Mouse (Mus musculus) frontal cortex, postnatal 25 days (tissue): ENCODE measurements at regions not wholly inside any gene's neighbourhood (a gene's known extent, or its start where the extent isn't known, plus 50 kb on each side); places are given as distances from the start of the nearest gene placed in this dataset.
"Not testable (repeated sequence)": the region's sequence is repeated elsewhere in the genome, so short reads cannot be mapped to it uniquely, and the experiment has no call there.

Experiments used
- DNase-seq, 2 experiments: peaks; one replicate each; pipeline ENCODE4 v3.0.0; 2022; ENCODE audit warnings: low spot score in 2 of 2

DNA sequence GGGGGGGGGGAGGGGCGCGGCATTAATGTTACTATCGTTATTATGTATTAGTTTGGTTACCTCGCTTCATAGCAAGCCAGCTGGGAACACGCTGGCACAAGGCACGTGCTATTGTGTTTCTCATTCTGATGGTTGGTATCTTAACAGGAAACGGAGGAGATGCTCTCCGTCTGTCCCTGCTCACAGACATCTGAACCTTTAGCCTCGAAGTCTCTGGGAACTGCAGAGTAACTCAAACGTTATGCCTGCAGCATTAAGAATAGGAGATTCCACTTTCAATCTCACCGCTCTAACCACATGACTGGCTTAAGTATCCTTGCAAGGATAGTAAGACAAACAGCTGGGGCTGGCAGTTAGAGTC, 80.0 kb downstream of the Nfkbiz start:
- DNase-seq: no peak

DNA sequence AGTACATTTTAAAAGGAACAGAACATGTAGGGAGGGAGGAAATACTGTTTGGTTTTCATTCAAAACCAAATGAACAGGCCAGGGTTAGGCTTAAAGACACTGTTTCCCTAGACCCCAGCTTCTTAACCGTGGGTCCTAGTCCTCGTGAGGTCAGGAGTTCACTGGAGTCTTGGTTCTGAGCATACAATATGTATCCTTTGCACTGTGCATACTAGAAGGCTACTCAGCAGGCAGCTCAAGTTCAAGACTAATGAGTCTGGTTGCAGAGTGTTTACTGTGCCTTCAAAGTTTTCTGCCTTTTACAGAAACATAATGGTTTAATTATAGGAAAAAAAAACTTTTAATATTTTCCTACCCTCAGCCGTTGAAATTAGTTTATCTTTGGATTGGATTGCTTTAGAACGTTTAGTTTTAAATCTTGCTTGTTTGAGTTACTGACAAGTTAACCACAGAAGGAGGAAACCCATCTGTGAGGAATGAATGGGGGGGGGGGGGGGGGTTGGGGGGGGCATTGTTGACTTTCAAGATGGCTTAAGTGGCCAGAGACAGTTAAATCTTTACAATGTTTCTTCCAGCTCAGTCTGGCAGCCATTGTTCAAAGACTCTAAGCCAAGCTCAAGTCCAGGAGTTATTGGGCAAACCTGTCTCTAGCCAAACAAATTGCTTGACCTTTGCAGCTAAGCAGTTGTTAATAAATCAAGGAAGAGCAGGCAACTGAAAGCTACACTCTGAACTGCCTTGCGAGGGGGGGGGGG, 80.6 kb downstream of the Nfkbiz start:
- no peak for DNase-seq

DNA sequence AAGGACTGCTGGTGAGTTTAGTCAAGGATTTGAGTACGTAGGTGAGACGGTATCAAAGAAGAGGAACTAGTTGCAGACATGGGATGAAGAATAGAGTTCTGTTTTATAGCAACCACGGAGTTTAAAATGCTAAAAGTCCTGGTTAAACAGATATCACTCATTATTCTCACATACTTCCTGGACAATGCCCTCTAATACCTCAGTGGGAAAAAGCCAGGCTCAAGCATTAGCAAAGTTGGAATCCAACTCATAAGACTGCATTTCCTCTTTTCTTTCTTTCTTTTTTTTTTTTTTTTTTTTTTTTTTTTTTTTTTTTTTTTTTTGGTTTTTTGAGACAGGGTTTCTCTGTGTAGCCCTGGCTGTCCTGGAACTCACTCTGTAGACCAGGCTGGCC, 81.3 kb downstream of the Nfkbiz start:
- DNase-seq: not testable (repeated sequence)

DNA sequence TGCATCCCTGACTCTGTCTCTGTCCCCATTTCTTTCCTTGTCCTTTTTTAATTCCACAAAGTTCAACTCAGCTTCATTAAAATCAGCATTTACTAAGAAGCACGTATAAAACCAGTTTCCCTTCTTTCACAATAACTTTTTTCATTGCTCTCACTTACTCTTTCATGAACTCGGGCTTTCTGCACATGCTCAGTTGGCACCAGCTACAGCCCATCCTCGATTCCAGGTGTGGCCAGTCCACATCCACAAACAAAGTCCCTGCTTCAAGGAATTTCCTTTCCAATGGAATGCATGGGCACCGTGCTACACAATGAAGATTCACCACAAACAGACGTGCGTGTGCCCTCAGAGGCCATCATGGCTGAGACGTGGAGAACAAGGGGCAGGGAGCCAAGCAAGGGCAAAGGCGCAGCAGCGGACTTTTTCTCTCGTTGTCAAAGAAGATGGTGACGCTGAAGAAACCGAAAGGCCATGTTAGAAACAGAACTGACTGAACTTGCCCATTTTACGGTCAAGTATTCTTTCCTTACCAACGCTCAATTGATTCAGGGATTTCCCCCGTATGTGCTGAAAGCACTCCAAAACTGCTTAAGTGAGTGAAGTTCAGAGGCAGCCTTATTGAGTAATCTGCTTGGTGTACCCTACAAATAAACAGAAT, 81.8 kb downstream of the Nfkbiz start:
- DNase-seq: no peak

DNA sequence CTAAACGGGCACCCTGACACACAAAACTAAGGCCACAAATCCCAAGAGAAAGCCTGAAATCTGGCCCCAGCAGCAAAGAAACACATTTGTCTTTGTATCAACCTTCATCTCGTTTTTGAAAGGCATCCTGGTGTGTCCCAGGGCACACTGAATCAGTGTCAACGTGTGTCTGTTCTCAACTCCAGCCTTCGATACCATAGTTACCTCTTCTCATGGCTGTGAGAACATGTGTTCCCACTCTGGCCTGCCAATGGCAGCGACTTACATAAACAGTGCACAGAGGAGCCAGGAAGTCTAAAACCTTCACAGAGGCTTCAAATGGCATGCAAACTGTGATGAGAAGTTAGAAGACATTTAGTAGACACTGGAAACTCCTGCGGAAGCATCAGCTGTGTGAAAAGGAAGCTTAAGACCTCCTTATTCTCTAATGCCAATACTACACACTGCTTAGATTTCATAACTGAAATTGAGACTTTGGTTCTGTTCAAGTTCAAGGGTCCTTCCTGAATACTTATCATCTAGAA, 83.3 kb downstream of the Nfkbiz start:
- no peak for DNase-seq

DNA sequence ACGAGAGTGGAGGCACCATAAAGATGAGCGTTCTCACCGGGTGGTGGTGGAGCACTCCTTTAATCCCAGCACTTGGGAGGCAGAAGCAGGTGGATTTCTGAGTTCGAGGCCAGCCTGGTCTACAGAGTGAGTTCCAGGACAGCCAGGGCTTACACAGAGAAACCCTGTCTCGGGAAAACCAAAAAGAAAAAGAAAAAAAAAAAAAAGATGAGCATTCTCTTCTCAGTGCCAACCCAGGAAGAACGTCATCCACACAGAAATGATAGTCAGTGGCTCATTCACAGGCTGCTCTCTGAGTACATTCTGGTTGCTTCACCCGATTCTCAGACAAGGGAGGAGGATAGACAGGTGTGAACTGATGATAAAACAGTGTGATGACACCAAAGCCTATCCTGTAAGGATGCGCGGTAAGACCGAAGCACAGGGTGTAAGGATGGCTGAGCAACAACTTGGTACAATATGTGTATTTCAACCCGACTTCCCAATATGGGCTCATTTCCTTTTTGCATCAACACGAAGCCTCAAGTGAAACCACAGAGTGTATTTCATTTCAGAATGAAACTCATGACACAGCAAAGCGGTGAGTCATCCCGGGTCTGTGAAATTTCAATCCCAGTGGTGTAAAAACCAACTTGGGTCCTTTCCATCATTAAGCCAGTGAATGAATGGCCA, 84.5 kb downstream of the Nfkbiz start:
- no peak for DNase-seq

DNA sequence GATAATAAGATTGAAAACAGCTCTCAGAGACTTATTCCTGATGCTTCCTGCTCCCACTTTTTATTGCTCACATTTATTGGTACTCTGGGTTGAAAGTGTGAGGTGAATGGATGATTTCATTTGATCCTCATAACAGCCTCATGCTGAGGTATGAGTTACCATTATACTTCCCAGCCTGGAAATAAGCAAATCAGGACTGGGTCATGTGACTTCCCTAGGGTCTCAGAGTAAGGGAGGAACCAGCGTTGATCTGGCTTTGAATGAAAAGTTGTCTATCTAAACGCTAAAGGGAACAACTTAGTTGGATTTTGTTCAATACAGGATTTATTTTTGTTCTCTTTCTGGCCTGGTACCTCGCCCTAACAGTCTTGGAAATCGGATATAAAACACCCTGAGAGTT, 85.3 kb downstream of the Nfkbiz start:
- no peak for DNase-seq

DNA sequence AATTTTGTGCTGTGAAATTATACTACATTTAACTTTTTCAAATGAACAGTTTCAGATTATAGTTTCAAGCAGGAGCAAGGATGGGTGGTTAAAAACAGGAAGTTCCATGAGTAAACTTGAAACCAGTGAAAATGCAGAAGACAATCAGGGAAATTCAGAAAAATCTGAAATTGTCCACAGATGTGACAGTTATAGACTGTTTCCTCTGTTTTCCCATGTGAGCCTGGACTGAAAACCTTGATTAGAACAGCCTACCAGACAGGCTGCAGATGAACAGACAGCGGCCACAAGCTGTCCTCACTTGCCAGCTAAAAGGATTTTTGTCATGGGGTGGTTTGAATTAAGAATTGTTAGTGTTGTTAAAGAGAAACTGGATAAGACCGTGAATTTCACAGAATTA, 91.4 kb downstream of the Nfkbiz start:
- no peak for DNase-seq

DNA sequence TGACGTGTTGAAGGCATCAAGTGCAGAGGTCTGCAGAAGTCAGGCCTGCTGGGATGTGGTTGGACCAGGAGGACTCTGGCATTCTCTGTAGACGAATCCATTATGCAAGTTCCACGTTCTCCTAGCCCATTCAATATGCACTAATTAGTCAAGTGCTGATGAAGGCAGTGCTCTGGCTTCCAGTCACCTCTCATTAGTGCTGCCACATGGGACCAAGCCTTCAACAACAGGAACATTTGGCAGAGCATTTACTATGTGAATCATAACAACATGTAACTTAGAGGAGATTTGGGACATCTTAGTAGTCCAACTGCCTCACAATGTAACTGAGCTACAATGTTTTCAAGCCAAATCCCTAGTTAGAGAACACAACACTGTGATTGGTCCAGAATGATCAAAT, 92.5 kb downstream of the Nfkbiz start:
- no peak for DNase-seq

DNA sequence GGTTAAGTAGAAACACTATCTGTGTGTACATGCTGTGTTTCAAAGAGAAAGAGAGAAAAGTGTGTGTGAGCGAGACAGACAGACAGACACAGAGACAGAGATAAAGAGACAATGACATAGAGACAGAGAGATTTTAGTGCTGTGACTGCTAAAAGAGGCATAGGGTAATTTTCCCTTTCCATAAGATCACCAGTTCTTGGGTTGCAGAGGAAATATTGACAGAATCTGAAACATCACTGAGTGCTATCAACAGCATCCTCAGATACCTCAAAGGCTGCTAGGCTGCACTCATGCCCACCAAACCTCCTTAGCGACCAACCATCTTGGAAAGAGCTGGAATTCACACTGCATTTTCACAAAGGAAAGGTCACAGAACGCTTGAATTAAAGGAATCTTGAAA, 93.6 kb downstream of the Nfkbiz start:
- no peak for DNase-seq

DNA sequence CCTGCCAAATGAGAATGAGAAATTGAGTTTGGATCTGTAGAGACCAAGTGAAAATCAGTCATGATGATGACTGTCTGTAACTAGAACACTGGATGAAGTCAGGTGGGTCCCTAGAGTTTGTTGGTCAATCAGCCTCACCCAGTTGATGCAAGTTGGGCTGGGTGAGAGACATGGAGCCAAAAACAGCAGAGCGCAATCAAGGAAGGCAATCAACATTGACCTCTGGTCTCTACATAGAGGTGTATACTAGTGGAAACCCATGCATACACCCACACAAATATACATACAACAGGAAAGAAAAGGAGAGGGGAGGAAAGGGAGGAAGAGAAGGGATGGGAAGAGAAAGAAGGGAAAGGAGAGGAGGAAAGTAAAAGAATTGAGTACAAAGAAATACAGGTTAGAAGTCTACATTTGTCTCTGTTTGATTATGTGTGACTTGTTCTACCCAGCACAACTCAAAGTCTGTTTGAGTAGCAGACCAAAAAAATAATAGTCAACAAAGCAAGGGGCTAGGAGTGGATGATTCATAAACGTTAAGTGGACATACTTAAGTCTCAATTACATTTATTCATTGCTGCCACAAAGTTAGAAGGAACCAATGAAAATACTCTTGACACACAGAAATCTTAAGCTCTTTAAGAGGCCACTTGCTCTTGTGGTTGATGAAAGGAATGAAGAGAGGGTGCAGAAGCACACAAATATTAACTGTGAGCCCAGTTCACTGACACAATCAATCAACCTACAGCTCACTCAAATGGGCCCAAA, 97.4 kb downstream of the Nfkbiz start:
- DNase-seq: no peak

DNA sequence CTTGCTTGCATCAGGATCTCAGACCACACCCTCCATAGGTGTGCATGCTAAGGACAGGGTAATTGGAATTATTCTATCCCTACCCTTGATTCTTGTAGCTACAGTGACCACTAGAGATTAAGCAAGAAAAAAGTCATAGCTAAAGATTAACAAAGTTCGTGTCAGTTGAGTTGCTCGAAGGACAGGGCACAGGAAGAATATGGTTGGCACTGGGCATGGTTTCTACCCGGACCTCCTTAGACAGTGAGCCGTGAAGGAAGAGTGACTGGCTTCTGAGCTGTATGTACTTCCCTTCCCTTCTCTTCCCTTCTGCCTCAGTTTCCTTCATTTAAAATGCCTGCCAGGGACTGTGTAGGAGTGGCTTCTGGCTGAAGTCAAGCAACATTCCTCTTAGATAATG, 100.0 kb downstream of the Nfkbiz start:
- DNase-seq: no peak

DNA sequence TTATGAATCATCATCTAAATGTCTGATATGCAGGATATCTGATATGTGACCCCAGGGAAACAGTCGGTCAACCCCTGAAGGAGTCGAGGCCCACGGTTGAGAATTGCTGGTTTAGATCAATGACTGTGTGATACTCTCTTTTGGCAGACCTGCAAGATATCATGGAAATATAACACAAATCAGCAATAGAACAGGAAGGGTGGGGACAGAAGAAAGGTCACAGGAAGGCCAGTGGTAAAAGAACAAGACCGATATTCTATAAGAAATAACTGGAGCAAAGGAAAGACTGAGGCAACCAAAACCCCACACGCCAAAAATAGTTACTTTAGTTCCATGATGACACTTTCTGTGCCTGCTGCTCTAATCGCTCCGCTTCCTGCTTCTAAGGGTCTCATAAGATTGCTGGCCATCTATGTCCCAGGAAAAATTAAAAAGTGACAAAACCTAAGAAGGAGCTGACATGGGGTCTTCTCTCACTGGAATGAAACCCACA, 103.2 kb downstream of the Nfkbiz start:
- no peak for DNase-seq

DNA sequence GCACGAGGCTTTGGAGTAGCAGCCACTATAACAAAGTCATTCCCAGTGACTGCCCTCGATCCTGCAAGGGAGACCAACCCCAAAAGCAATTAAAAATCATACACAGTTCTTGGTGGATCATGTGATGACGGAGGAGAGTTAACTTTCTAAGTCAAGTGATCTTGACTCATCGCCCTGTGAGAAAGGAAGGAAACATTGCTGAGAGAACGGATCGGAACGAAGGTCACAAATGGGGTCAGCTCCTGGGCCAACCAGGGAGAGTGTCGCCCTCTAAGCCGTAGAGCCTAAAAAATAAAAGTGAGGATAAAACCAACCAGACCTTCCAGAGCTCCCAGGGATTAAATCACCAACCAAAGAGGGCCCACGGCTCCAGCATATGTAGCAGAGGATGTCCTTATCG, 104.4 kb downstream of the Nfkbiz start:
- DNase-seq: no peak

DNA sequence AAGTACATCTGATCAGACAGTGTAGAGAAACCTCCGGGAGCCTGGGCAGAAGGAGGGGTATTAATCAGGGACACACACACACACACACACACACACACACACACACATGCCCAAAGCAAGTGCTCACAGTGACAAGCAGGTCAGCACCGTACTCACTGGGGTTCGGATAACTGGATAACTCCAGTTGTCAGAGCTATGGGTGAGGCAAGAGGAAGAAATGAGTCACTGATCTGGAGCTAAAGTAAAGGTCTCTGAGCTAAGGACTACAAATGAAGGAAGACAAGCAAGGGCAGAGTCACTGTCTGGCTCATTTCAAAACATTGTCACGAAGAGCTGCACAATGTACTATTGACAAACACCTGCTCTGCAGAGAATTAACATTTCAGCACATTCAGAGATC, 104.9 kb downstream of the Nfkbiz start:
- DNase-seq: no peak

DNA sequence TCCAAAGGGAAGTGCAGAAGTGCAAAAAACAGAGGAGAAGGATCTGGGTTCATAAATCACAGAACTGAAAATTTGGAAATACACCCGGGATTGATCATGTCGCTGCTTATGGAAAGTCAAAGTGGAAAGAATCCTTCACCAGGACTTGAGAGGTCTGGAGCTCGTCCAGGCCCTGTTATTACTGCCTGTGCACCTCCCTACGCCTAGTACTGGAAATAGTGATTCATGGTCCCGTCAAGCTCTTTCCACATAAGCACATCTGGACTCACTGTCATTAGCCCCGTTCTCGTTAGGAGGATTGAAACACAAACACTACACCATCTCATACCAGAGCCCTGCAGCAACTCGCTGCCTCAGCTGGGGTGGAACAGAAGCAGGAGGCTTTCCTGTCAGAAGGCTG, 107.7 kb downstream of the Nfkbiz start:
- DNase-seq: no peak

DNA sequence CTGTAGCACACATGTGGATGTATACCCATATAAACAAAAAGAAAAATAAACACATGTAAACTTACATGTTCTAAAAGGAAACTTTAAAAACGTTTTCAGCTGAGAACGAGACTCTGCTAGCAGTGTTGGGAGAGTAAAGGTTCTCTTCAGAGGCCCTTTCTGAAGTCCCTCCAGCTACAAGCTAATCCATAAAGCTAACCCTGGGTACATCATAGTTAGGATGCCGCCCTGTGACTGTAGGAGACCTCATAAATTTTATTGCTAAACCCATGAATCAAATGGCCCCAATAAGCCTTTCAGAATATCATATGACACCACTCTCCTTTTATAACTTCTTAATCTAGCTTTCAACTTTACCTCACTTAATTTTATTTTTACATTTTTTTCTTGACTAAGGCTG, 112.2 kb downstream of the Nfkbiz start:
- no peak for DNase-seq

DNA sequence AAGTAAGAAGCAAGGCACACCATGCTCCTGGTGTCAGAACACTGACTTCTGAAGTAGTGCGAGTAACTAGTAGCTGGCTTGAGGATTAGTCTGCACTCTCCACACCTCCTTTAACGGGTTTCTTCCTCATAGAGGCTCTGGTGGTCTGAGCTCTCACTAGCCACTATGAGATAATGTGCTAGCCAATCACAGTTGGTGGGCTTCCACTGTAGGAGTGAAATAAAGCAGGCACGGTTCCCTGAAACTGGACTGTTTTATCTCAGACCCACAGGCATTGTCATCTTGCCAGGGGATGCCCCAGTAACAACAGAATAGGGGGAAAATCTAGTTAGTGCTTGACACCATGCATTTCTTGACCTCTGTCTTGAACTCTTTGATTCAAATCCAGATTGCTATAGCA, 118.3 kb downstream of the Nfkbiz start:
- no peak for DNase-seq

DNA sequence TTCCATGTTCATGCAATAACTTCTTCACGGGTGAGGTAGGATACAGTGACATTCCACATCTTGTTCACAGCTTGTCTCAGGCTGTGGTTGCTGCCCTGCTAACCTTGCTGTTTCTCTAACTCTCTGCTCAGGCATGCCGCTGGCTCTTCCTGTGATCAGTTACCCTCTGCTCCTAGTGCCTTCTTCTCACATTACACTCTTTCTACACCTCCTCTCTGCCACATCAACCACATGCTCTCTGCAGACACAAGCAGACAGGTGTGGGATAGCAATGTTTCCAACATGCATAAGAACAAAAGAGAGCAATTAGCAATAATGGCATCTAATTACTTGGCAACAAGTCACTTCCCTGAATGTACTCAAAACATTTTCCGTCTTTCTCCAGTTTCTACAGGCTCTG, 128.7 kb downstream of the Nfkbiz start:
- DNase-seq: no peak

DNA sequence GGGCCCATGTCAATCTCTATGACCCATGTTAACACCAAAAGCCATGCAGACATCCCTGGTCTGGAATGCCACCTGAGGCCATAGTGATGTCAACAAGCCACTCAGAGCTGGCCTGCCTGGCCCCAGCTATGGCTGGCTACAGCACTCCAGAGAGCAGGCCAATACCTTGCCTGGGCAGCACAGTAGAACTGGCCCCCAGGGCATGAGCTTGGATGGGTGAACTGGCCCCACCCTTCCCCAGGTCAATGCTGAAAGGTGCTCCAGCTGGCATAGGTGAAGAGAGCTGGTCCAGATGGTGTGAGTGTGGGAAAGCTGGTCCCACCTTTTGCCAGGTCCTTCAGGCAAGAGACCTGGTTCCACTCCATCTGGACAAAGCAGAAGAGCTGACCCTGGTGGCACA, 132.2 kb downstream of the Nfkbiz start:
- no peak for DNase-seq

DNA sequence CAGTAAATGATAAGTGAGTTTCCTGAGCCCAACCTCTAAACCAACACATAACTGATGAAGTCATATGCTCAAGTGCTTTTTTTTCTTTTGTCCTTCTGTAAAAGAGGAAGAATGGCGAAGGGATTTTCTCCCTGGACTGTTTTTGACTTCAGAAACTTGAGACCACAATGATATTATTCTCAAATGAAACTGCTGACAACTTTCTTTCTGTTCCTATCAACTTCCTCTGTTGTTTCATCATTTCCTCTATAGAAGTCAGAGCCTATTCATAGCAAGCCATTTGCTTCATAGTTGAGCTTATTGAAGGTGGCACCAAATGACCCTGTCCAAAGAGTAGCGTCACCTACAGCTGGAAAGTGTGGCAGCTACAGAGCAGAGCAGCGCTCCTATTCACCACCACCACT, 140.2 kb downstream of the Nfkbiz start:
- no peak for DNase-seq

DNA sequence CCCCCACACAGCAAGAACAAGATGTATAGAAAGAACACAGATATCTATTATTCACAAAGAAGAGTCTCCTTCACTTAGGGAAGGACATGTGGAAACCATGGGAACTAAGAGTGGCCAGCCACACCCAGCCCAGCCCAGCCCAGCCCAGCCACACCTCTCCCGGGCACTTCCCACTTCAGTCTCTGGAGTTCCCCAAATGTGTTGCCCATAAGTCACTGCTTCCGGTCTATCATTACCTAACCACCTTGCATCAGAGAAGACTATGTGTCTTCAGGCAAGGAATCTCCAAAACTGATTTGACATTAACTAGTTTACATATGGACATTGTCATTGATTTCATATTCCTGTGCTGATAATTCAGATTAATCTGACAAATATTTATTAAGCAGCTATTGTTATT, 147.6 kb downstream of the Nfkbiz start:
- no peak for DNase-seq
